Mouse (Mus musculus): ENCODE data around the gene F2rl3. TPM values are rescaled to one million over a fixed set of nuclear protein-coding genes. Genes with fewer than 3 reads are reported as not detected.

Gene F2rl3
- total RNA-seq, 2 experiments from 2014 or later: 0.97 to 1.6 TPM

DNA sequence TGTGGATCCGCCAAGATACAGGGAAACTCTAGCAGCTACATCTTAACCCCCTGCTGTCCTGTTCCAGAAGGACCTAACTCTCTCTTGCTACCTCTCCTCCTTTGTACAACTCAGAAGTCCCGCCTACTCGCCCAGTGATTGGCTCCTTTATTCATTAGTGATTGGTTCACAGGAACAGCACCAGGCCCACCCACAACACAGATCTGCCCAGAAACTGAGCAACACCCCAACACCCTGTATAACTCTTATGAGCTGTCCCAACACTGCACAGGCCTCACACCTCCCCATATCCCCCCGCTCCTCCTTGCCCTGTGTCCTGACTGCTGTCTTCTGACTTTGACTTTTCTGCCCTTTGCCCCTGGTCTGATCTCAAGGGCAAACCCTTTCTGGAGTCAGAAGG lies 4.0 kb downstream of the F2rl3 start:
- no peak for DNase-seq

DNA sequence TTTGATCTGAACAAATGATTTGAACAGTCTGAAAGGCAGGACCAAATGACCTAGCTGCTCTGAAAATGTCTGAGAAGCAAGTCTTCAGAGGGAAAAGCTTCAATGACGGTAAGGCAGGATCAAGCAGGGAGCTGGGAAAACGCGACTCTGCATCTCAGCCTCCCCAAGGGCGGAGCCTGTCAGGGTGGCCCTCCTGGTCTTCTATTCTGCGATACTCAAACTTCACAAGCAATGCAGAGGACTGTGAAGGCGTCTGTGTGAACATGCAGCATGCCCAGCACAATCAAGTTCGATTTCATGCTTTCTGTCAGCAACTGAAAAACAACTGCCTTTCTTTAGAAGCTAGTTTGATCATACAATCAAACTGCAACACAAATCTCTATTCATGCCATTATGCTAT lies 5.1 kb downstream of the F2rl3 start:
- no peak for DNase-seq

DNA sequence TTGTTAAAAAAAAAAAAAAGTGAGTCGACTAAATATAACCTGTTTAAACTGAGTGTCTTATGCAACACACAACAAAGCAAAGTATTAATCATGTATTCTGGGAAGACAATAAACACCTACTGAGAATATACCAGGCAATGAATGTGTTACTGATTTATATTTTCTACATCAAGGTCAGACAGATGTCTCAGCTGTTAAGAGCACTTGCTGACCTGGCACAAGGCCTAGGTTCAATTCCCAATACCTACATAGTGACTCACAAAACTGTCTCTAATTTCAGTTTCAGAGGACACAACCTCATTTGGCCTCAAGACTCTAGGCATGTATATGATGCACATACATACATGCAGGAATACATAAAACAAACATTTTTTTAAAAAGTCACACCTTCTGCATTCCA lies 16.1 kb downstream of the F2rl3 start:
- DNase-seq: no peak

DNA sequence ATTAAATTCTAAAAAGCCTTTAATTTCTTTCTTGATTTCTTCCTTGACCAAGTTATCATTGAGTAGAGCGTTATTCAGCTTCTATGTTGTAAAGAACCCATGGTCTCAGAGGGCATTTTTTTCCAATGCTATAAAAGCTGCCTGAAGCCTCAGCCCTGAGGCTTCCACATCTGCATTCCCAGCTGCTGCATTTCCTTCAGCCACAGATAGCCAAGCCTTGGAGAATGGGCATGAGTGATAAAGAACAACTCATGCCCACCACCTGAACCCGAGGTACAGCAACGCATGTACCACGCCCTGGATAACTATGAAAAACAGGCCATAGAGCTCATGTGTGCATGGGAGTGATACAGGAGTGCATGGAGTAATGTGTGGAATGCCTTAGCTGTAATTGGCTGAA lies 19.0 kb downstream of the F2rl3 start:
- no peak for DNase-seq

DNA sequence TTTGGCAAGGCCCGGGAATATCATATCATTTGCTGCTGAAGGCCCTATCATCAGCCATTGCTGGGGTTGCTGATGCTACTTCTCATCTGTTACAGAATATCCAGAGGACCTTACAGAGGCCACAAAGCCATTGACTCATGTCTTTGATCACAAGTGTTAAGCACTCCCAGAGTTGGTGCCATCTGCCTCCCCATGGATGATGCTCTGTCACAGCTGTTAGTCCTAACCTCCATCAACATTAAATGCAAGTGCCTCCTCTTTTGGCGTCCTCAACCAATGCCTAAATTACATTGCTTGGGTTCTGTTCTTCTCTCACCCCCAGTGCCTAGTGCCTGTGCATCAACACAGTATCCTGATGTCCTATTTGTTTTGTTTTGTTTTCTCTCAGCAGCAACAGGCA lies 39.9 kb downstream of the F2rl3 start:
- no peak for DNase-seq

DNA sequence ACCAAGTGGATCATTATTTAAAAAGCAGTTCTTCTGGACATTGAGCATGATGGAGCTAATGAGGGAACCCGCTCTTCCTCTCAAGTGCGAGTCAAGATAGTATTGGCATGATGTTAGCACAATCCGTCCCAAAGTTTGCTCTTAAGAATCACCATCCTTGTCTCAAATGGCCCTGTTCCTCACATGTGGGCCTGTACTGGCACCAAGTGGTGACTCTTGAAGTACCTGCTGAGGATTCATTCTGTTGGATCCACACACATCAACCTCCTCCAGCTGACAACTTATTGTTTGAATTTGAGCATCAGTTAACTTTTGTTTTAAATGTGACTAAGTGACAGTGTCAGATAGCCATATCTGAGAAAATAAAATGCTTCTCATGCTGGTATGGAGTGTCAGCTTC lies 51.0 kb downstream of the F2rl3 start:
- no peak for DNase-seq

Other genes starting within 250 kb of the F2rl3 start
- 1 to 10 TPM; 7.3 to 7.9 TPM for gene Med26, start 213.6 kb upstream of the F2rl3 start, total RNA-seq (2021)
- 10 to 100 TPM; 64.0 to 76.2 TPM for gene Smim7, start 190.8 kb upstream of the F2rl3 start, total RNA-seq (2021)
- 1,000 to 10,000 TPM; 1,062 to 1,195 TPM for gene Tmem38a, start 189.8 kb upstream of the F2rl3 start, total RNA-seq (2021)
- under 1 TPM; 0.33 to 0.96 TPM for gene Nwd1, start 115.2 kb upstream of the F2rl3 start, total RNA-seq (2021)
- gene Sin3b, start 38.6 kb upstream of the F2rl3 start, total RNA-seq (2021): 10 to 100 TPM; 32.6 to 37.8 TPM